Mouse (Mus musculus) lung, adult 2 months (tissue): ENCODE data around the gene Frmd5.

ENCODE experiments used
- CTCF ChIP-seq: fragments of 200-500 bp; IDR thresholded peaks from 2 replicates; pipeline ENCODE4 v1.5.1; 2011; ENCODE audit warnings: mild to moderate bottlenecking, low read length, control low read depth; ENCODE audit not compliant: insufficient read depth
- POLR2A ChIP-seq: fragments of 200-500 bp; IDR thresholded peaks from 2 replicates; pipeline ENCODE4 v1.6.1; 2011; ENCODE audit warnings: low read depth, mild to moderate bottlenecking, control low read depth, low read length, borderline replicate concordance; ENCODE audit errors: extremely low read depth

GRCm38 (mm10) chr2:121688107-121688506 lies 118.8 kb downstream of the Frmd5 start:
- TF ChIP-seq CTCF: no peak
- TF ChIP-seq POLR2A: no peak
